Mouse (Mus musculus) MEL (cell line): ENCODE results near the gene Unc119. TPM values are rescaled to one million over a fixed set of nuclear protein-coding genes. Genes with fewer than 3 reads are reported as not detected.

Experiments
- DNase-seq: peaks from one replicate; pipeline ENCODE4 v3.0.0; 2011; ENCODE audit warnings: low read depth, low spot score
- H3K27ac ChIP-seq: 2 replicates; pipeline ENCODE4 v1.5.1; 2012; ENCODE audit warnings: low read depth, mild to moderate bottlenecking, control low read depth, low read length, moderate library complexity; ENCODE audit not compliant: control insufficient read depth
- H3K27me3 ChIP-seq, 2 experiments: fragments of 150-350 bp in 1 of 2; sonication (generic) in 1 of 2; 2 replicates each; pipeline ENCODE4 v1.6.1; 2012; ENCODE audit warnings: low read length in 2 of 2, mild to moderate bottlenecking in 2 of 2, improper control_type of control experiment in 1 of 2, moderate library complexity in 1 of 2; ENCODE audit not compliant: insufficient read depth in 2 of 2, control insufficient read depth in 1 of 2
- H3K36me3 ChIP-seq, 2 experiments: 2 replicates each; pipeline ENCODE4 v1.6.1; 2012 to 2014; ENCODE audit warnings: low read length in 2 of 2, improper control_type of control experiment in 1 of 2, inconsistent platforms in 1 of 2, mild to moderate bottlenecking in 1 of 2; ENCODE audit not compliant: insufficient read depth in 2 of 2, control insufficient read depth in 1 of 2
- H3K4me1 ChIP-seq, 2 experiments: fragments of 150-350 bp in 1 of 2; sonication (generic) in 1 of 2; 2 replicates each; pipeline ENCODE4 v1.6.1; 2012; ENCODE audit warnings: low read length in 2 of 2, improper control_type of control experiment in 1 of 2, mild to moderate bottlenecking in 1 of 2; ENCODE audit not compliant: insufficient read depth in 2 of 2, control insufficient read depth in 1 of 2
- H3K4me3 ChIP-seq, 2 experiments: fragments of 150-350 bp in 1 of 2; sonication (generic) in 1 of 2; 2 replicates each; pipeline ENCODE4 v1.5.1; 2012; ENCODE audit warnings: low read depth in 2 of 2, low read length in 2 of 2, mild to moderate bottlenecking in 2 of 2, moderate library complexity in 2 of 2, control low read depth in 1 of 2, improper control_type of control experiment in 1 of 2; ENCODE audit not compliant: control insufficient read depth in 1 of 2, insufficient read depth in 1 of 2
- H3K79me2 ChIP-seq: 2 replicates; pipeline ENCODE4 v1.6.1; 2012; ENCODE audit warnings: mild to moderate bottlenecking, low read length, moderate library complexity; ENCODE audit not compliant: control insufficient read depth, poor library complexity, insufficient read depth
- H3K9ac ChIP-seq: 2 replicates; pipeline ENCODE4 v1.6.1; 2012; ENCODE audit warnings: low read depth, mild to moderate bottlenecking, control low read depth, low read length, moderate library complexity; ENCODE audit not compliant: control insufficient read depth, poor library complexity, severe bottlenecking
- H3K9me3 ChIP-seq: fragments of 150-350 bp; sonication (generic); replicated peaks from 2 replicates; pipeline ENCODE4 v1.6.1; 2012; ENCODE audit warnings: mild to moderate bottlenecking, low read length, improper control_type of control experiment, moderate library complexity; ENCODE audit not compliant: insufficient read depth
- BHLHE40 ChIP-seq: IDR thresholded peaks from 2 replicates; pipeline ENCODE4 v1.6.1; 2012; ENCODE audit warnings: low read depth, mild to moderate bottlenecking, inconsistent platforms, low read length, improper control_type of control experiment, borderline replicate concordance
- CTCF ChIP-seq, 3 experiments: IDR thresholded peaks in 2 of 3; conservative IDR thresholded peaks in 1 of 3; 2 replicates each; pipeline ENCODE4 v1.5.1; 2011 to 2012; ENCODE audit warnings: low read length in 3 of 3, low read depth in 2 of 3, mild to moderate bottlenecking in 2 of 3, improper control_type of control experiment in 1 of 3, inconsistent platforms in 1 of 3, mixed read lengths in 1 of 3, moderate library complexity in 1 of 3; ENCODE audit not compliant: control insufficient read depth in 1 of 3, insufficient read depth in 1 of 3, poor library complexity in 1 of 3, severe bottlenecking in 1 of 3
- E2F4 ChIP-seq: IDR thresholded peaks from 2 replicates; pipeline ENCODE4 v1.6.1; 2011; ENCODE audit warnings: low read depth, low read length, improper control_type of control experiment, borderline replicate concordance
- EP300 ChIP-seq, 2 experiments: IDR thresholded peaks; 2 replicates each; pipeline ENCODE4 v1.6.1; 2011; ENCODE audit warnings: improper control_type of control experiment in 2 of 2, low read length in 2 of 2, low read depth in 1 of 2, mild to moderate bottlenecking in 1 of 2
- ETS1 ChIP-seq: IDR thresholded peaks from 2 replicates; pipeline ENCODE4 v1.6.1; 2012; ENCODE audit warnings: low read depth, mild to moderate bottlenecking, inconsistent platforms, low read length, improper control_type of control experiment, moderate library complexity
- GABPA ChIP-seq: IDR thresholded peaks from 2 replicates; pipeline ENCODE4 v1.6.1; 2012; ENCODE audit warnings: low read depth, mild to moderate bottlenecking, inconsistent platforms, low read length, improper control_type of control experiment, moderate library complexity
- JUND ChIP-seq: IDR thresholded peaks from 2 replicates; pipeline ENCODE4 v1.6.1; 2011; ENCODE audit warnings: low read depth, mild to moderate bottlenecking, improper control_type of control experiment, low read length
- MAX ChIP-seq: IDR thresholded peaks from 2 replicates; pipeline ENCODE4 v1.6.1; 2011; ENCODE audit warnings: low read length, improper control_type of control experiment
- MAZ ChIP-seq: IDR thresholded peaks from 2 replicates; pipeline ENCODE4 v1.6.1; 2012; ENCODE audit warnings: low read depth, mild to moderate bottlenecking, inconsistent platforms, low read length, improper control_type of control experiment
- MEF2A ChIP-seq: IDR thresholded peaks from 2 replicates; pipeline ENCODE4 v1.6.1; 2014; ENCODE audit warnings: low read depth, mild to moderate bottlenecking, inconsistent platforms, low read length, improper control_type of control experiment; ENCODE audit not compliant: poor library complexity, insufficient replicate concordance, severe bottlenecking; ENCODE audit errors: extremely low read depth
- RAD21 ChIP-seq: IDR thresholded peaks from 2 replicates; pipeline ENCODE4 v1.6.1; 2011; ENCODE audit warnings: mild to moderate bottlenecking, low read depth, low read length, improper control_type of control experiment
- RCOR1 ChIP-seq: IDR thresholded peaks from 2 replicates; pipeline ENCODE4 v1.6.1; 2012; ENCODE audit warnings: low read depth, mild to moderate bottlenecking, inconsistent platforms, low read length, improper control_type of control experiment
- SIN3A ChIP-seq: IDR thresholded peaks from 2 replicates; pipeline ENCODE4 v1.6.1; 2012; ENCODE audit warnings: low read length, improper control_type of control experiment, inconsistent platforms
- SMC3 ChIP-seq: IDR thresholded peaks from 2 replicates; pipeline ENCODE4 v1.6.1; 2011; ENCODE audit warnings: low read depth, low read length, improper control_type of control experiment
- TAL1 ChIP-seq: IDR thresholded peaks from 2 replicates; pipeline ENCODE4 v1.6.1; 2012; ENCODE audit warnings: mild to moderate bottlenecking, inconsistent platforms, low read length, moderate library complexity, mixed read lengths
- USF1 ChIP-seq: IDR thresholded peaks from 2 replicates; pipeline ENCODE4 v1.6.1; 2014; ENCODE audit warnings: low read depth, mild to moderate bottlenecking, inconsistent platforms, low read length, improper control_type of control experiment, moderate library complexity
- ZC3H11A ChIP-seq: IDR thresholded peaks from 2 replicates; pipeline ENCODE4 v1.6.1; 2012; ENCODE audit warnings: low read depth, mild to moderate bottlenecking, inconsistent platforms, low read length, improper control_type of control experiment
- ZMIZ1 ChIP-seq: IDR thresholded peaks from 2 replicates; pipeline ENCODE4 v1.6.1; 2012; ENCODE audit warnings: low read depth, mild to moderate bottlenecking, inconsistent platforms, low read length, improper control_type of control experiment, moderate library complexity
- polyA plus RNA-seq, 2 experiments: library from polyadenylated mRNA; stranded (reverse) in 1 of 2; unstranded in 1 of 2; fragments of >175 nt in 1 of 2; fragments of >200 nt in 1 of 2; gene quantifications; 2 replicates each; pipeline versions ENCODE4 v1.2.1 to v1.2.4; 2012; ENCODE audit warnings: low replicate concordance in 2 of 2, low read depth in 1 of 2; ENCODE audit not compliant: insufficient read length in 2 of 2, insufficient read depth in 1 of 2, missing spikeins in 1 of 2
- total RNA-seq: library from RNA; depleted of rRNA; stranded (reverse); fragments of 300-350 nt; gene quantifications from 2 replicates; pipeline ENCODE4 v1.2.3, GENCODE M21; 2012

Unc119 gene
- total and polyA plus RNA-seq, 3 experiments, result 61.7 to 140 TPM; not detected in 1

DNA sequence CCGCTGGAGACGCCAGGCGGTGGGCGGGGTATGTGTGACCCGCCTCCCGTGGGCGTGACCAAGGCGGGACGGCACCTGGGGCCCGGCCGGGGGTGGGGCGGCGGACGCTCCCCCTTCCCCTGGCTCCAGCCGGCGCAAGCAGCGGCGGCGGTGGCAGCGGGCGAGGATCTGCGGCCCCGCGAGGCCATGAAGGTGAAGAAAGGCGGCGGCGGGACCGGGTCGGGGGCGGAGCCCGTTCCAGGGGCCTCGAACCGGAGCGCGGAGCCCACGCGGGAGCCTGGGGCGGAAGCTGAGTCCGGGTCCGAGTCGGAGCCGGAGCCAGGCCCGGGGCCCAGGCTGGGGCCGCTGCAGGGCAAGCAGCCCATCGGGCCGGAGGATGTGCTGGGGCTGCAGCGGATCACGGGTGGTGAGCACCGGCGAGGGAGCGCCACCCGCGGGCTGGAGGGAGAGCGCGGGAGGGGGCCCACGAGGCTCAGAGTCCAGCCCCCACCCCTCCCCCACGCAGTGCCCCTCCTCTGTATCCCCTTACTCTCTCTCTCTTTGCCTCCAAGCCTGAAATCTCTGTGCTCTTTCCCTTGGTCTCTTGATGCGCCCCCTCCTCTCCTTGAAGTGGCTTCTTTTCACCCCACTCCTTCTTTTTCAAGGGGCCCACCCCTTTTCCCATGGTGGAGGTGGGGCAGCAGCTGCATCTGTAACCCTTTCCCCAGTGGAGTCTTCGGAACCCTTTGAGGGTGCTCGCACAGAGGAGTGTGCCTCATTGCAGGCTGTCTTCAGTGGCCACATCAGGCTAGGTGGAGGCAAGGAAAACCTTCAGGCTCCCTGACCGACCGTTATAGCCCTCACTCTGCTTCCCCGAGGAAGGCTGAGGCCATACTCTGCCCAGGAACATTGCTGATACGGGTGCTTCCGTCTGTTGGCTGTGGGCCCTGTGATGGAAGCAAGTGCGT is at the start of gene Unc119 (continued):
- TF ChIP-seq GABPA (no peak), BHLHE40 (no peak), SIN3A (peak; percentile 57; the same call in 1 of the 2 replicates), RCOR1 (no peak), MAZ (peak; percentile 68; the same call in 1 of the 2 replicates), SMC3 (no peak)

DNA sequence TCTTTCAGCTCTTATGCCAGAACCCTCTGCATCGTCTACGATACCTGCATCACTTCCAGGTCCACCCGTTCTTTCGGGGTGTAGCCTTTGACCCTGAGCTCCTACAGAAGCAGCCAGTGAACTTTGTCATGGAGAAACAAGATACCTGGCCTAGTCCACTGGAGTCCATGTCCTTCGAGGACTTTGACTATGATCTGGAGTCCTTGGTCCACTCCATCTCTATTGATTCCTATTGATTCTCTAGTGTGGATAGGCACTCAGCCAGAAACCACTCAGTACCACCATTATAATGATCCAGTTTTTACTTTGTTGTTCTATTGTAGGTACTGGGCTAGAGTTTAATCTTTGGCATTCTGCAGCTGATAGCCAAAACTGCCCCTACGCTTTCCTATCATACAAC is 48.7 kb upstream of the Unc119 start:
- peaks cover under 1 to 2% of the 10 kb centered on the region in 2 experiments; a peak in 2 of 4 replicates for H3K36me3 ChIP-seq
- H3K4me3 ChIP-seq, result no peak overlapping the region
- no peaks in the 10 kb centered on the region for H3K27me3 ChIP-seq
- no peaks in the 10 kb centered on the region for H3K4me1 ChIP-seq
- no peaks in the 10 kb centered on the region for H3K9me3 ChIP-seq
- H3K9ac ChIP-seq, result no peak overlapping the region
- no peak overlapping the region for H3K27ac ChIP-seq
- H3K79me2 ChIP-seq, result no peaks in the 10 kb centered on the region
- no peak for DNase-seq
- TF ChIP-seq BHLHE40 (no peak), JUND (no peak), CTCF (IDR thresholded peaks at IDR 0.05 in 2 of 3, conservative IDR thresholded peaks at IDR 0.05 in 1 of 3; ENCODE audit: control insufficient read depth in 1 of 3, insufficient read depth in 1 of 3, low read depth in 2 of 3, low read length in 3 of 3, poor library complexity in 1 of 3, severe bottlenecking in 1 of 3) (no peak), ZMIZ1 (no peak), RCOR1 (no peak), TAL1 (no peak), MAZ (no peak), E2F4 (no peak), ETS1 (no peak), RAD21 (no peak), ZC3H11A (no peak), MEF2A (no peak), MAX (no peak), EP300 (IDR thresholded peaks at IDR 0.05; ENCODE audit: low read depth in 1 of 2, low read length in 2 of 2) (no peak), USF1 (no peak)
